Mouse (Mus musculus): ENCODE results near the gene Smurf2. TPM values are rescaled to one million over a fixed set of nuclear protein-coding genes. Genes with fewer than 3 reads are reported as not detected.
"Not testable (repeated sequence)": the region's sequence is repeated elsewhere in the genome, so short reads cannot be mapped to it uniquely, and the experiment has no call there.

Gene Smurf2
- total and polyA plus RNA-seq, 2 experiments from 2014 or later: 7.8 to 33.9 TPM

GRCm38 (mm10) chr11:106815761-106816160 lies 104.8 kb downstream of the Smurf2 start:
- DNase-seq (ENCODE audit: low spot score): no peak
- 94% methylated on average over 2 of the region's 2 CpGs for whole genome bisulfite sequencing
- no peaks in the 10 kb centered on the region for H3K4me1 ChIP-seq (ENCODE audit: insufficient read depth, low read length)

GRCm38 (mm10) chr11:106815331-106815730 lies 105.2 kb downstream of the Smurf2 start:
- no peak for DNase-seq (ENCODE audit: low spot score)
- WGBS: 98% methylated on average over 2 of the region's 2 CpGs
- Histone ChIP-seq H3K4me2 (ENCODE audit: low read depth, low read length, poor library complexity, severe bottlenecking) (no peak overlapping the region), H3K27me3 (ENCODE audit: insufficient read depth, low read length) (no peaks in the 10 kb centered on the region), H3K36me3 (ENCODE audit: insufficient read depth, low read length) (peaks cover 45% of the 10 kb centered on the region), H3K9me3 (ENCODE audit: low read length) (no peaks in the 10 kb centered on the region), H3K4me1 (ENCODE audit: insufficient read depth, low read length) (no peaks in the 10 kb centered on the region), H3K9ac (replicated peaks; ENCODE audit: low read length, poor library complexity, severe bottlenecking) (no peak overlapping the region), H3K27ac (ENCODE audit: low read depth, low read length) (no peak overlapping the region), H3K4me3 (ENCODE audit: low read depth, low read length) (no peak overlapping the region)
- no peak for TF ChIP-seq CTCF (IDR thresholded peaks at IDR 0.05)
- ATAC-seq (ENCODE audit: low FRiP score): no peak

More at GRCm38 (mm10) chr11:106815761-106816160, 104.8 kb downstream of the Smurf2 start:
- no peaks in the 10 kb centered on the region for H3K27me3 ChIP-seq (ENCODE audit: insufficient read depth, low read length)
- ATAC-seq (ENCODE audit: low FRiP score): no peak
- H3K9me3 ChIP-seq (ENCODE audit: low read length): no peaks in the 10 kb centered on the region
- no peak overlapping the region for H3K9ac ChIP-seq (replicated peaks; ENCODE audit: low read length, poor library complexity, severe bottlenecking)
- H3K4me3 ChIP-seq (ENCODE audit: low read depth, low read length): no peak overlapping the region
- H3K36me3 ChIP-seq (ENCODE audit: insufficient read depth, low read length): peaks cover 48% of the 10 kb centered on the region
- TF ChIP-seq CTCF (IDR thresholded peaks at IDR 0.05): no peak
- H3K27ac ChIP-seq (ENCODE audit: low read depth, low read length): no peak overlapping the region
- H3K4me2 ChIP-seq (ENCODE audit: low read depth, low read length, poor library complexity, severe bottlenecking): no peak overlapping the region

DNA sequence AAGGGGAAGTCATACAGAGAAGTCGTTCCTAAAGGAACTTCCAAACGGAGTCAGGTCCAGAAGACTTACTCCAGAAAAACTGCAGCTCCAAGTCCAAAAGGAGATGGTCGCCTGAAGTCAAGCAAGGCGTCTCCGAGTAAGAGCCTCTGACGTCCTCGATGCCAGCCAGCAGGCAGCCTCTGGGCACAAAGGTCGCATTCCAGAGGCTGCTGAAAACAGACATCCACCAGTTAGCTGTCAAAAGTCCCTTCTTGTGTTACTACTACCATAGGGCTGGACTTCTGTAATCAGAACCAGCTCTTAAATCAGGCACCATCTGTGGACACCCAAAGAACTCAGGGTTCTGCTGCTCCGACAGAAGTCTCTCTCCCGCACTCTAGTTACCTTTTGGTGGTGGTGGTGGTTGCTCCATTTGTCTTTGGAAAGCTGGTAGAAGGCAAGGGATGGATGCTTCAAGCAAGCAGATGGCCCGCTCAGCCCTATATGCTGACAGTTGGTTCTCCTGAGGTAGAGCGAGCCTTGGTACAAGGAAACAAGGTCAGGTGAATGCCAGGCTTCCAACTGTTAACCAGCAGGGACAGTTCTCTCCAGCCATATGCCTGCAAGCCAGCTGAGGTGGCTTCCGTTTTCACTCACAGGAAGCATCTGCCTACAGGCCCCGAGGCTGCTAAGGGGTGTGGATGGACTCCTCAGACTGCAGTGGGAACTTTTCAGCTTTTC lies 105.8 kb downstream of the Smurf2 start:
- Histone ChIP-seq H3K4me1 (ENCODE audit: insufficient read depth, low read length) (no peaks in the 10 kb centered on the region), H3K27me3 (ENCODE audit: insufficient read depth, low read length) (no peaks in the 10 kb centered on the region), H3K9ac (replicated peaks; ENCODE audit: low read length, poor library complexity, severe bottlenecking) (no peak overlapping the region), H3K4me2 (ENCODE audit: low read depth, low read length, poor library complexity, severe bottlenecking) (no peak overlapping the region), H3K27ac (ENCODE audit: low read depth, low read length) (no peak overlapping the region), H3K4me3 (ENCODE audit: low read depth, low read length) (no peak overlapping the region), H3K36me3 (ENCODE audit: insufficient read depth, low read length) (peaks cover 43% of the 10 kb centered on the region), H3K9me3 (ENCODE audit: low read length) (no peaks in the 10 kb centered on the region)
- WGBS: 88% methylated on average over 14 of the region's 14 CpGs
- peak; percentile 55 for DNase-seq (ENCODE audit: low spot score)
- ATAC-seq (ENCODE audit: low FRiP score): no peak
- no peak for TF ChIP-seq CTCF (IDR thresholded peaks at IDR 0.05)

DNA sequence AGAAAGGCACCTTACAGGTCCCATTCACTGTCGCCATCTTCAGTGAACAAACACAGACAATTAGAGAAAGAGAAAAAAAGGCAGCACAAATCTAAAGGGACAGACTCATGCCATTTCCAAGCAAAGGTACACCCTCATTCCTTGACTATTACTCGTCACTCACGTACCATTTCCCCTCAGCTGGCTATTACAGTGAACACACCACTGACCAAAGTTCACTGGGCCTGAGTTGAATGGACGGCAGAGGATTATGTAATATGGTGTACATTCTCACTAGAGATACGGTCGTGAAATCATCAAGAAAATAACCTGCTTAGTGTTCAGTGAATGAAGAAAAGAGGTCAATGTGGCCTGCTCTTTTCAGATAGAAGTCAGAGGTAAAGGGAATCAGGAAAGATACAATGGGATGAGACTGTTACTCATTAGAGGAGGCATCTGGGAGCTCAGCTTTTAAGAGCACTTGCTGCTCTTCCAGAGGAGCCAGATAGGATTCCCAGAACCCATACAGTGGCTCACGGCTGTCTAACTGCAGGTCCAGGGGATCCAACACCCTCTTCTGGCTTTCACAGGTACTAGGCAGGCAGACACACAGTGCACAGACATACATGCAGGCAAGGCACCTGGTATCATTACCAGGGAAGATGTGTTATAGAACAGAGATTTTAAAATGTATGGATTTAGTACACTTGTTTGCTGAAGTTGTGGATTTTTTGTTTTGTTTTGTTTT lies 107.9 kb downstream of the Smurf2 start:
- ATAC-seq (ENCODE audit: low FRiP score) (no peak), DNase-seq (ENCODE audit: low spot score) (no peak)
- H3K4me1 ChIP-seq (ENCODE audit: insufficient read depth, low read length): no peaks in the 10 kb centered on the region
- no peaks in the 10 kb centered on the region for H3K27me3 ChIP-seq (ENCODE audit: insufficient read depth, low read length)
- no peak overlapping the region for H3K4me2 ChIP-seq (ENCODE audit: low read depth, low read length, poor library complexity, severe bottlenecking)
- H3K27ac ChIP-seq (ENCODE audit: low read depth, low read length): no peak overlapping the region
- no peaks in the 10 kb centered on the region for H3K9me3 ChIP-seq (ENCODE audit: low read length)
- H3K4me3 ChIP-seq (ENCODE audit: low read depth, low read length): no peak overlapping the region
- TF ChIP-seq CTCF (IDR thresholded peaks at IDR 0.05): no peak
- H3K36me3 ChIP-seq (ENCODE audit: insufficient read depth, low read length): peaks cover 36% of the 10 kb centered on the region
- no peak overlapping the region for H3K9ac ChIP-seq (replicated peaks; ENCODE audit: low read length, poor library complexity, severe bottlenecking)
- 93% methylated on average over 7 of the region's 7 CpGs for WGBS

- H3K4me2 ChIP-seq (ENCODE audit: low read depth, low read length, poor library complexity, severe bottlenecking); ATAC-seq (ENCODE audit: low FRiP score); H3K9me3 ChIP-seq (ENCODE audit: low read length); H3K4me3 ChIP-seq (ENCODE audit: low read depth, low read length); H3K27ac ChIP-seq (ENCODE audit: low read depth, low read length); H3K9ac ChIP-seq (replicated peaks; ENCODE audit: low read length, poor library complexity, severe bottlenecking); H3K27me3 ChIP-seq (ENCODE audit: insufficient read depth, low read length); DNase-seq (ENCODE audit: low spot score); H3K4me1 ChIP-seq (ENCODE audit: insufficient read depth, low read length): not testable (repeated sequence)
- H3K36me3 ChIP-seq (ENCODE audit: insufficient read depth, low read length): peaks cover 20% of the 10 kb centered on the region
- 92% methylated on average over 1 of the region's 1 CpGs for WGBS
These were observed 113.1 kb downstream of the Smurf2 start for GRCm38 (mm10) chr11:106807442-106807841.

- no peak overlapping the region for H3K4me3 ChIP-seq (ENCODE audit: low read depth, low read length)
- TF ChIP-seq CTCF (IDR thresholded peaks at IDR 0.05): no peak
- WGBS: 76% methylated on average over 10 of the region's 10 CpGs
- H3K4me2 ChIP-seq (ENCODE audit: low read depth, low read length, poor library complexity, severe bottlenecking): no peak overlapping the region
- DNase-seq (ENCODE audit: low spot score) (peak; percentile 38), ATAC-seq (ENCODE audit: low FRiP score) (no peak)
- no peaks in the 10 kb centered on the region for H3K4me1 ChIP-seq (ENCODE audit: insufficient read depth, low read length)
- no peaks in the 10 kb centered on the region for H3K27me3 ChIP-seq (ENCODE audit: insufficient read depth, low read length)
- H3K27ac ChIP-seq (ENCODE audit: low read depth, low read length): no peak overlapping the region
- peaks cover 36% of the 10 kb centered on the region for H3K36me3 ChIP-seq (ENCODE audit: insufficient read depth, low read length)
- no peak overlapping the region for H3K9ac ChIP-seq (replicated peaks; ENCODE audit: low read length, poor library complexity, severe bottlenecking)
- no peaks in the 10 kb centered on the region for H3K9me3 ChIP-seq (ENCODE audit: low read length)
These were observed 118.4 kb downstream of the Smurf2 start for GRCm38 (mm10) chr11:106802069-106802627.

Data from midbrain, postnatal 0 days (tissue).